Mouse (Mus musculus): Measurements from ENCODE around the gene Samd14.
A peak's percentile ranks its signal among the peaks of the same experiment; 100 is the strongest.

Samd14 gene

GRCm38 (mm10) chr11:95036521-95036920 lies 26.8 kb downstream of the Samd14 start:
- no peak for DNase-seq (ENCODE audit: low spot score in 2 of 2)

- DNase-seq (ENCODE audit: low spot score in 2 of 2) = peak in 1 of 2 experiments; percentile 31
Measured at GRCm38 (mm10) chr11:95037306-95037705, 27.6 kb downstream of the Samd14 start.

- no peak for DNase-seq (ENCODE audit: low spot score in 2 of 2)
Measured at GRCm38 (mm10) chr11:95038156-95038817, 28.6 kb downstream of the Samd14 start.

DNA sequence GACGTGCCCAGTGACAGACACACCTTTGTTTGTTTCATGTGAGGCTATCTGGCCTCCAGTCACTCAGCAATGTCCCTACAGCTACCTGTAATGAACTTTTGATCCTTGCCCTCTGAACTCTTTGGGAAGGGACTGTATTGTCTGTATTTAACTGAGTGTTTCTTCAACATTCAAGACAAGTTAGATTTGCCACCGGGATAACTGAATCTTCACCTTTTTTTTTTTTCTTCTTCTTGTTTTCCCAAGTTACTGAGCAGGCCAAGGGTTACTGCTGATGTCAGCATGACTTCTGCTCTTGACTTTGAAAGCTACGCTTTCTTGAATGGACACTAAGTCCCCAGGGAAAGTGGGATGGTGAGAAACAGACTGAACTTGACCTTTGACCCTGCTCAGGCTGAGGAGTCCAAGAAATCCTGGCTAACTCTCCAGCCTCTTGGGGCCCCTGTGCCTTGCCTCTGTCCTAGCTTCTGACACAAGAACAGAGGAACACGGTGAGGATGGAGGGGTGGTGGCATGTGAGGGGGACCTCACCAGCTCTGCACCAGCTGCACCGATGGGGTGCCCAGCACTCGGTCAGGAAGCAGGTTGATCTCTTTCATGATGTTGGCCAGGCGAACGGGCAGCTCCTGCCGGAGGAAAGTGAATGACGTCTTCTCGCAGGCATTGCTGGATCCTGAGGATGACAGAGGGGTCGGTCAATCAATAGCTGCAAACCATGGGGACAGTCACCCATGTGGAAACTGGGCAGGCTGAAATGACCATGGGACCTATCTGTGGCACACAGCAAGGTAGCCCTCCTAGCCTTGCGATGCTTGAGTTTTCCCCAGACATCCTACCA lies 29.4 kb downstream of the Samd14 start:
- DNase-seq (ENCODE audit: low spot score in 2 of 2) = no peak

- no peak for DNase-seq (ENCODE audit: low spot score in 2 of 2)
Measured at GRCm38 (mm10) chr11:95039766-95040165, 30.1 kb downstream of the Samd14 start.

- DNase-seq (ENCODE audit: low spot score in 2 of 2) = peak; percentile 43 to 64
Measured at GRCm38 (mm10) chr11:95040491-95041138, 30.9 kb downstream of the Samd14 start.

- peak; percentile 96 to 97 for DNase-seq (ENCODE audit: low spot score in 2 of 2)
Measured at GRCm38 (mm10) chr11:95041139-95041609, 31.5 kb downstream of the Samd14 start, which contains the start of gene Pdk2. Pdk2 (minus strand) TSS chr11:95041354.

DNA sequence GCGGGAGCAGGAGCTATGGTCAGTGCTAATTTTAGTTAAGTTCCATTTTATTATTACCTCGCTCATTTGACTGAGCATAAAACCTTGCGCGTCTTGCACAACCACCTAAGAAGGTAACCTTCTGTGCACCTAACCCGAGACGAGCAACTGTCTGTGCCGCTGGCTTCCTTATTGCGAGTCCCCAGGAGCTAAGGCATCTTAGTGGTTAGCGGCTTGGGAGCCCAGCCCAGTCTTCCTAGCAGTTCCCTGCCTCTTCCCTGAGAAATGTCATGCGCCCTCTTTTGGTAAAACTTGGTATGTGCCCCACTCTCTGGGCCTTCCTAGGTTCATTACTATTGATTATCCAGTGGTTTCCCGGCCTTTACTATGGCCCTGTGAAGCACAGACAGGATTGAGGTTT lies 32.4 kb downstream of the Samd14 start:
- DNase-seq (ENCODE audit: low spot score in 2 of 2) = peak; percentile 86 to 87

GRCm38 (mm10) chr11:95043060-95043459 lies 33.4 kb downstream of the Samd14 start:
- no peak for DNase-seq (ENCODE audit: low spot score in 2 of 2)

GRCm38 (mm10) chr11:95043608-95044007 lies 33.9 kb downstream of the Samd14 start:
- no peak for DNase-seq (ENCODE audit: low spot score in 2 of 2)

DNA sequence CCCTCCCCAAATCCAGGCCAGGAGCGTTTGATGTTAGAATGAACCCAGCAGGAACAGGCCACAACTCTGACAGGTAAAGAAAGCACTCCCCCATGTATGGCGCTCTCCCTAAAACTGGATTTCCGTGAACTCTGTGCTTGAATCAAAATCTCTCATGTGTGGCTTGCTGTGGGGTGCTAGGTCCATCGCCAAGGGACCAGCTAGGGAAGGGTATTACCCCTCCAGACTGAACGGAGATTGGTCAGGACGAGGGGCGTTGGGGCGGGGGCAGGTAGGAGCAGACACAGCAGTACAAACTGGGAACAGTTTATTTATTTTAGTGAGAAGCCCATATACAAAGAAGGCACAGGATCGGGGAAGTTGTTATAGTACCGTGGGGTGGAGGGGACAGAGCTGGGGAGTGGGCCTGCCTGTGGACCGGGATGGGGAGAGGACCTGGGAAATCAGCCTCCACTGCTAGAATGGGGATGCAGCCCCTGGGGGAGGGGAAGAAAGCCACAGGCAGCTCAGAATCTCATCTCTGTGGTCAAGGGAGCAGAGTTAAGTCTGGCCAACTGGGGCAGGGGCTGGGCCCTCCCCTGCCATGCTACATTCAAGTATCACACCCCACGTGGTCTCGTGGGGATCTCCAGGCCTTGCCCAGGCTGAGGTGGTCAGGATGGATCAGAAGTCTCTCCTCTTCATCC lies 34.6 kb downstream of the Samd14 start:
- DNase-seq (ENCODE audit: low spot score in 2 of 2) = no peak

- DNase-seq (ENCODE audit: low spot score in 2 of 2) = peak in 1 of 2 experiments; percentile 55
Measured at GRCm38 (mm10) chr11:95046980-95047680, 37.5 kb downstream of the Samd14 start.

DNA sequence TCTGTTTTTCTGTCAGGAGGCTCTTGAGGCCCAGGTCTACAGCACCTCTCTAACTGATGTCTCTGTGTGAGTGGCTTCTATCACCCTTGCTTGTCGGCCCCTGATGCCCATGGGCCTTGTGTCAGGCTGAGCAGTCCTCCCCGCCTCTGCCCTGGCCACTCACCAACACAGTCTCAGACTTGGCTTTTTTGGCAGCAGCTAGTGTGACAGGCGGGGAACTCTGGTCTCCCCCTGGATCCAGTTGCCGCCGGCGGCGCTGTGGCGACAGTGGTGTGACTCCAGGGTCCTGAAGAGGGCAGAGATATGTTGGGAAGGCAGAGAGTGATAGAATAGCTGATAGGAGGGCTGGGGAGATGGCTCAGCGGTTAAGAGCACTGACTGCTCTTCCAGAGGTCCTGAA lies 43.4 kb downstream of the Samd14 start:
- DNase-seq (ENCODE audit: low spot score in 2 of 2) = no peak

DNA sequence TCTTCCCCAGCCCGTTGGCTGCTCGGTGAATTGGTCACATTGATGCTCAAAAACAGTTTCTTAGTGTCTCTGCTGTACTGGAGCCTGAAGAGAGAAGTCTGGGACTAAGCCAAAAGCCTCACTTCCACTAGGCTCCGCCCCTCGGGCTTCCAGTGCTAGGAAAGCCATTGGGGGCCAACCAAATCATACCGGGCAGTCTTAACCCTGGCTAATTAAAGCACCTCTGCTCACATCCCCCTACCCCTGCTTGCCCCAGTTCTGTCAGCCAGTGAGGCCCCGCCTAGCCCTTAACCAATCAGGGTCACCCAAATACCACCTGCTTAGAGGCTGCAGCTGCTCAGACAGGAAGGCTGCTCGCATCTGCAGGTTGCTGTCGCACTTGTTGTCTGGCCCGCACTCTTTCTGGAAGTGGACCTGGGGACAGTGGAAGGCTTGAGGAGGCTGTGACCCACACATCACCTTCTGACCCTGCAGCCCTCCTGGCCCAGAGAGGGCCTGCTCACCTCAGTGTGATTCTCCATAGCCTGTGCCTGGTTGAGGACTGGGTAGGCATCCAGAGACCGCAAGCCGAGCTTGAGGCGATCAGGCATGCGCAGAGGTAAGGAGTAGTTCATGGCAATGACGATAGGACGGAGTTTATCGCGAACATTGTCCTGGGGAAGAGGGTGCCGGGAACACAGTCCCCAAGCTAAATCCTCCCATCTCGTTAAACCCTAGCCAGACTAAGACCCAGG lies 47.3 kb downstream of the Samd14 start:
- no peak for DNase-seq (ENCODE audit: low spot score in 2 of 2)

- DNase-seq (ENCODE audit: low spot score in 2 of 2) = no peak
Measured at GRCm38 (mm10) chr11:95069226-95069957, 59.7 kb downstream of the Samd14 start.

DNA sequence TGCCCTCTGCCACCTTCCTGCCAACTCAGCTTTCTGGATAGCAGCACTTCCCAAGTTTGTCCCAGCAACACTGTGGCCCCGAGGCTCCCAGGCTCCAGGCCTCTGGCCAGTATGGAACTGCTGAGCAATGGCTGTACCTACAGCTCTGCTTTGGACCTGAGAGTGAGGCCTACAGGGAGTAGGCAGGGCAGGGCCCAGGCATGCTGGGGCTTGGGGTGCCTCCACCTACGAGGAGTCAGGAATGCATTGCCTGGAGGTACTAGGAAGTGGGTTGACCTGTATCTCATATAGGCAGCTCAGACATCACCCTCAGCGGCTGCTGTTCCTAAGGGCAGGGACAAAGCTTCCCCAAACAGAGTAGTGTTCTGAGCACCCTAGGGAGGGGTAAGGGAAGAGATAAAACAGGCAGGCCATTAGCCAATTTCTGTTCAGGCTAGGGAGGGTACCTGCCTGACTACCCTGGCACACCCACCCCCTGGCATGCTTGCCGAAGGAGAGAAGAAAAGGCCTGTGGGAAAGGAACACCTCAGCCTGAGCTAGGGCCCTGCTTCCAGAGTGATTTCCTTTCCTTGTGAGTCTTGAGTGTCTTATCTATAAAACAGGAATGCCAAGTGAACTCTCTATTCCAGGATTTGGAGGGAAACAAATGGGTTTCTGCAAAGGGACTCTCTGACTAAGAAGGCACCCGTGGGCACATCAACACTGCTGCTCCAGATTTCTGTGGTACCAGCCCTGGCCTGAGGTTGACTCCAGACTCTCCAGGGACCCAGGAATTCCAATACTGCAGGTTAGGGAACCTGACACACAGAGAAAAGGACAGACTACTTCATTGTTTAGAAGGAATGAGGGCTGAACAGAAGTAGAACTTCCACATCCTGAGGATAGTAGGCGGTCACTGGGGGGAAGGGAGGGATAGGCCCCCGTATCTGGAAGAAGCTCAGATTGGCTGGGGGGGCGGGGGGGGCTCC lies 60.7 kb downstream of the Samd14 start:
- DNase-seq (ENCODE audit: low spot score in 2 of 2) = no peak

DNA sequence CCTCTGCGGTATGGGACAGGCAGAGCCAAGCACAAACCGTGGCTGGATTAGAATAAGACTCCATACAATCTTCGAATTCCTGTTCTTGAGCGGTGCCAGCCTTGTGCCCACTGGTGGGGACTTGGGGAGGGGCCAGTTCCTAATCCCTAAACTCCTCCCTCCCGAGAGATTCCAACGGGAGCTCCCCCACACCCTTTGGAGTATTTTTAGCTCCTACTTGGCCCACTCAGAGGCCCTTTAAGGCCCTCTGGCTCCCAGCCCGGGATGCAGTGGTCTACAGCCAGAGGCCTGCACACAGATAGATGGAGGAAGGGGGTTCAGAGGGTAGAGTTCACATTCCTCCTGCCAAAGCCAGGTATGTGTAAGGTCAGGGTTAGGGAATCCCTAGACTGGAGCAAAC lies 61.6 kb downstream of the Samd14 start:
- no peak for DNase-seq (ENCODE audit: low spot score in 2 of 2)

- DNase-seq (ENCODE audit: low spot score in 2 of 2) = no peak
Measured at GRCm38 (mm10) chr11:95072136-95072535, 62.5 kb downstream of the Samd14 start.

- no peak for DNase-seq (ENCODE audit: low spot score in 2 of 2)
Measured at GRCm38 (mm10) chr11:95072804-95073203, 63.1 kb downstream of the Samd14 start.
